Mouse (Mus musculus) embryonic fibroblast, embryonic 13.5 days (primary cell): ENCODE data around the gene Olfr315. TPM values are rescaled to one million over a fixed set of nuclear protein-coding genes. Genes with fewer than 3 reads are reported as not detected.
"Not testable (repeated sequence)": the region's sequence is repeated elsewhere in the genome, so short reads cannot be mapped to it uniquely, and the experiment has no call there.

Experiments used
- H3K27ac ChIP-seq: 2 replicates; pipeline ENCODE4 v1.5.1; 2012; ENCODE audit warnings: low read length, control low read depth, inconsistent platforms; ENCODE audit not compliant: insufficient read depth
- H3K4me1 ChIP-seq: 2 replicates; pipeline ENCODE4 v1.6.1; 2011; ENCODE audit warnings: low read length; ENCODE audit not compliant: control insufficient read depth, insufficient read depth
- H3K4me3 ChIP-seq: 2 replicates; pipeline ENCODE4 v1.5.1; 2011; ENCODE audit warnings: mild to moderate bottlenecking, control low read depth, low read length; ENCODE audit not compliant: insufficient read depth
- CTCF ChIP-seq: IDR thresholded peaks from 2 replicates; pipeline ENCODE4 v1.5.1; 2011; ENCODE audit warnings: mild to moderate bottlenecking, control low read depth, low read length, moderate library complexity, borderline replicate concordance; ENCODE audit not compliant: insufficient read depth
- POLR2A ChIP-seq: IDR thresholded peaks from 2 replicates; pipeline ENCODE4 v1.6.1; 2011; ENCODE audit warnings: low read depth, mild to moderate bottlenecking, control low read depth, low read length, moderate library complexity
- polyA plus RNA-seq: library from polyadenylated mRNA; stranded (reverse); fragments of >200 nt; gene quantifications from 2 replicates; pipeline ENCODE4 v1.2.4, GENCODE M21; 2011; ENCODE audit warnings: low read depth; ENCODE audit not compliant: missing spikeins, insufficient read length

Gene Olfr315
- polyA plus RNA-seq, 1 experiment, result not detected

DNA sequence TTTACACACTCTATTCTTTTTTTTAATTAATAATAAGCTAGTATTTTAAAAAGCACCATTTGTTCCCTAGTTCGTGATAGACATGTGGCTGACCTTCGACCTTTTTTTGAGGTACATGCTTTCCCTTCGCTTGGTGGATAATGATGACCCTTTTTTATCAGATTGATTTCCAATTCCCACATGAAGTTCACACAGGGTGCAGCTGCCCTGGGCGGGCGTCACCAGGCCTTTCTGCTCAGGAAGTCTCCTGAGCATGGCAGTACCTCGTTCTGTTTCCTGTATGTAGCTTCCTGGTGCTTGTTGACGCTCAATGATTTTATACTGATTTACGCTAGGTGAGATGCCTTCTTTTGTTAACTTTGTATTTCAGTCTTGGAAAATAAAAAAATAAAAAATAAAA, 15.4 kb downstream of the Olfr315 start:
- H3K27ac ChIP-seq, result no peak overlapping the region
- H3K4me1 ChIP-seq, result no peaks in the 10 kb centered on the region
- no peak overlapping the region for H3K4me3 ChIP-seq
- TF ChIP-seq CTCF (no peak), POLR2A (no peak)

GRCm38 (mm10) chr11:58789532-58789931, 16.5 kb downstream of the Olfr315 start:
- H3K27ac ChIP-seq, result no peak overlapping the region
- H3K4me1 ChIP-seq, result no peaks in the 10 kb centered on the region
- H3K4me3 ChIP-seq, result no peak overlapping the region
- TF ChIP-seq CTCF (no peak), POLR2A (no peak)

DNA sequence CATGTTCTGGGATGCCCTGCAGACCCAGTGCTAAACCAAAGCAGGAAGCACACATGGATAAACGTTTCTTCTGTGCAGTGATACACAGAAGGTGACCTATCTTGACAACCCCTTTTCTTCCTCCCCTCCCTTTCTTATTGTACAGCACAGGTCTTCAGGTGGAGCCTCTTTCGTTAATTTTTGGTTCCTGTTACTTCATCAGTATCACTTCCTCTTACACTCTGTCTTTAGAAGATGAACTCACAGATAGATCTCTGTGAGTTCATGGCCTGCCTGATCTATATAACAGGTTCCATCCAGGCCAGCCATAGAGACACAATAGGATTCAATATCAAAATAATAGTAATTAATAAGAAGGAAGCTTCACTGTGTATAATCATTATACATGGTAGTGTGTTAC, 17.1 kb downstream of the Olfr315 start:
- Histone ChIP-seq H3K4me1 (no peaks in the 10 kb centered on the region), H3K27ac (no peak overlapping the region), H3K4me3 (no peak overlapping the region)
- TF ChIP-seq POLR2A (no peak), CTCF (no peak)

DNA sequence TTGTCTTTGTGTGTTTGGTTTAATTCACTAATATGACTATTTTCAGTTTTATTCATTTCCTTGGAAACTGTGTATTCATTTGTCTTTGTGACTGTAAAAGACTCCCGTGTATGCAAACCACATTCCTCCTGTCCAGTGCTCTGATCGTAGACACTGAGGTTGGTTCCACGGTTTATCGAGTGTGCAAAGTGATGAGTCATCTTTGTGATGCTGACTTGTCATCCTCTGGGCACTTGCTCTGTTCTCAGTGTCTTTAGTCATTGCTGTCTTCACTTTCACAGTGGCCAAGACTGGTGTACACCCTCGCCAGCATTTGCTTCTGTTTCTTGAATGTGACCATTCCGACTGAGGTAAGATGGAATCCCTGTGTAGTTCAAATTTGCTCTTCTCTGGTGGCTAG, 17.7 kb downstream of the Olfr315 start:
- H3K4me1 ChIP-seq, result no peaks in the 10 kb centered on the region
- H3K27ac ChIP-seq, result no peak overlapping the region
- H3K4me3 ChIP-seq, result no peak overlapping the region
- TF ChIP-seq CTCF (no peak), POLR2A (no peak)

- TF ChIP-seq CTCF, result no peak
- no peak for TF ChIP-seq POLR2A
- no peak overlapping the region for H3K27ac ChIP-seq
- no peaks in the 10 kb centered on the region for H3K4me1 ChIP-seq
- H3K4me3 ChIP-seq, result no peak overlapping the region
Measured at GRCm38 (mm10) chr11:58795856-58796255, 22.9 kb downstream of the Olfr315 start.

DNA sequence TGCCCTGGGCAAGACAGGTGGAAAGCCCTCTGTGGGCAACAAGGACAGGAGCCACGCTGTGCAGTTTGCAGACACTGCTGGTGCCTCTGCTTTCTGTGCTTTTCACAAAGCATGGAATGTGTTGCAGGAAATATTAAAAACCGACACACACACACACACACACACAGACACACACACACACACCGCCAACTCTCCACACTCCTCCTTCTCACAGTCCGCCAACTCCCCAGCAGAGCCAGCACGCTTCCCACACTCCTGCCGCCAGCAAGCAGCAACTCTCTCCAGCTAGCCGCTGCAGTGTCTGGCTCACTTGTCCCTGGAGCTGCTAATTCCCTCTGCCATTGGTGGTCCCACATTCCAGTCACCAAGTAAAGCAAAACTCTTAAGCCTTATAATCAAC, 23.9 kb downstream of the Olfr315 start:
- no peaks in the 10 kb centered on the region for H3K4me1 ChIP-seq
- H3K4me3 ChIP-seq, result no peak overlapping the region
- TF ChIP-seq CTCF (no peak), POLR2A (no peak)

GRCm38 (mm10) chr11:58799747-58800146, 26.8 kb downstream of the Olfr315 start:
- TF ChIP-seq CTCF (no peak), POLR2A (no peak)
- no peaks in the 10 kb centered on the region for H3K4me1 ChIP-seq
- no peak overlapping the region for H3K4me3 ChIP-seq
- H3K27ac ChIP-seq, result no peak overlapping the region

More for the DNA sequence above, 23.9 kb downstream of the Olfr315 start:
- no peak overlapping the region for H3K27ac ChIP-seq

DNA sequence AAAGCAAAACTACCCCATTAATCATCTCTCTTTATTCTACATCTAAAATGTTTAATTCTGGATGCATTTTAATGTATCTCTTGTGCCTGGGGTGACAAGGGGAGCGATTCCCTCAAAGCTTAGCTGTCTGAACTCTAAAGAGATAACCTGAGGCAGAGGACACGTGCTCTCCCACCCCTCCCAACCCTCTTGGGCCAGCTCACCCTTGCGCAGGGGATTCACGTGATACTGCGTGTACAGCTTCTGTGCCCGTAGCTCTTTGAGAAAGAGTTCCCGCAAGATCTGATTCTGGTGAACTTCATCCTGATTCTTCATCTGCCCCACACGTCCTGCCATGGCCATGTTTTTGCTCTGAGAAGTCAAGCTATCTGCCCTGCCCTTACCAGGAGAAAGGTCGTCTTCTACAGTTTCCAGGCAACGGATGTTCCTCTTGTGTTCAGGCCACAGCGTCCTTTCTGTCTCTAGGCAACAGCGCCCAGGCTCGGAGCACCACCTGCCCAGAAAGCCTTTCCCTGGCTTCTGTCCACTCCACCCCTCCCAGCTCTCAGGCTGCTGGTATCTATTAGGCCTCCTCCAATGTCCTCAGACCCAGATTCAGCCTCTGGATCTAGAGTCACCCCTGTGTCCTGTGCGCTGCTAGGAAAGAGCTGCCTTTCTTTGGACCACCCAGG, 28.7 kb downstream of the Olfr315 start, which contains the start of gene Fam183b:
Fam183b (minus strand) TSS at position 403 of the 671 bp plus-strand sequence.
- Histone ChIP-seq H3K27ac (no peak within 1 kb of the TSS), H3K4me3 (no peak within 1 kb of the TSS), H3K4me1 (no peaks in the 10 kb centered on the region)
- no peak for TF ChIP-seq CTCF
- TF ChIP-seq POLR2A, result no peak

DNA sequence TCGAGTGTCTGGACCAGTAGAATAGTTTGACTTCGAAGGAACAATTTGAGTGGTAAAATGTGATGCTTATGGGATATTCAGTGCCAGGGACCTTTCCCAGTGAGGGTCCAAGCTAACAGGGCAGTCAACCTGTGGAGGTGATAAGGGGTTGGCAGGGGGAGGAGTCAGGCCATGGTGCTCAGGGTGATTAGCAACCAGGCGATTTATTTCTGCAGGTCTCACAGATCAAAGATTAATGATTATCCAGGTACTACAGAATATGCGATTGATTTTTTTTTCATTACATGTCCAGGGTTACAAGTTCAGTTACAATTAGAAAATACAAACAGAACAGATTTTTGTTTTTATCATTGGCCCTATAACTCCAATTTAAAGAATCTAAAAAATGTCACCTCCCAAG, 30.9 kb downstream of the Olfr315 start:
- H3K4me1 ChIP-seq, result no peaks in the 10 kb centered on the region
- no peak for TF ChIP-seq POLR2A
- TF ChIP-seq CTCF, result no peak
- no peak overlapping the region for H3K4me3 ChIP-seq
- no peak overlapping the region for H3K27ac ChIP-seq

- H3K4me3 ChIP-seq, result no peak overlapping the region
- TF ChIP-seq POLR2A, result no peak
- no peak for TF ChIP-seq CTCF
Measured at GRCm38 (mm10) chr11:58804393-58804792, 31.4 kb downstream of the Olfr315 start.

GRCm38 (mm10) chr11:58812001-58812400, 39.0 kb downstream of the Olfr315 start:
- Histone ChIP-seq H3K27ac (no peak overlapping the region), H3K4me1 (no peaks in the 10 kb centered on the region), H3K4me3 (no peak overlapping the region)
- TF ChIP-seq CTCF (no peak), POLR2A (no peak)

More at GRCm38 (mm10) chr11:58804393-58804792, 31.4 kb downstream of the Olfr315 start:
- H3K27ac ChIP-seq, result no peak overlapping the region
- H3K4me1 ChIP-seq, result no peaks in the 10 kb centered on the region

- not testable (repeated sequence) for H3K4me1 ChIP-seq, H3K4me3 ChIP-seq, H3K27ac ChIP-seq
Measured at GRCm38 (mm10) chr11:58814700-58815099, 41.7 kb downstream of the Olfr315 start, which contains the start of gene Olfr313. Olfr313 (plus strand) TSS chr11:58815000.
